Mouse (Mus musculus) gastrocnemius, postnatal 10 days (tissue): ENCODE data around the gene Fat3. TPM values are rescaled to one million over a fixed set of nuclear protein-coding genes. Genes with fewer than 3 reads are reported as not detected.

Source experiments
- DNase-seq: peaks from one replicate; pipeline ENCODE4 v3.0.0; 2021; ENCODE audit warnings: mixed read lengths
- total RNA-seq, 2 experiments: library from RNA; stranded (reverse); gene quantifications; 2 replicates each; pipeline ENCODE4 v1.2.3; 2021

Fat3 gene
- total RNA-seq, 2 experiments from 2014 or later: 2.5 to 4.5 TPM

- DNase-seq: no peak
These were observed 63.3 kb downstream of the Fat3 start for GRCm38 (mm10) chr9:16437805-16438204.

GRCm38 (mm10) chr9:16428589-16428988, 72.5 kb downstream of the Fat3 start:
- DNase-seq: no peak

- no peak for DNase-seq
These were observed 78.4 kb downstream of the Fat3 start for GRCm38 (mm10) chr9:16422707-16423106.

GRCm38 (mm10) chr9:16402815-16403214, 98.3 kb downstream of the Fat3 start:
- no peak for DNase-seq

- DNase-seq: no peak
These were observed 102.1 kb downstream of the Fat3 start for GRCm38 (mm10) chr9:16398734-16399686.

- DNase-seq: no peak
These were observed 111.9 kb downstream of the Fat3 start for GRCm38 (mm10) chr9:16389141-16389540.

GRCm38 (mm10) chr9:16387527-16387926, 113.6 kb downstream of the Fat3 start:
- no peak for DNase-seq

- no peak for DNase-seq
These were observed 137.4 kb downstream of the Fat3 start for GRCm38 (mm10) chr9:16363713-16364112.

- no peak for DNase-seq
These were observed 139.3 kb downstream of the Fat3 start for GRCm38 (mm10) chr9:16361811-16362210.

- no peak for DNase-seq
These were observed 144.4 kb downstream of the Fat3 start for GRCm38 (mm10) chr9:16356636-16357035.

GRCm38 (mm10) chr9:16354906-16355305, 146.2 kb downstream of the Fat3 start:
- no peak for DNase-seq

- DNase-seq: no peak
These were observed 147.9 kb downstream of the Fat3 start for GRCm38 (mm10) chr9:16353049-16353724.

GRCm38 (mm10) chr9:16352486-16353048, 148.5 kb downstream of the Fat3 start:
- DNase-seq: no peak

GRCm38 (mm10) chr9:16344902-16345855, 155.9 kb downstream of the Fat3 start:
- DNase-seq: no peak

- no peak for DNase-seq
These were observed 157.9 kb downstream of the Fat3 start for GRCm38 (mm10) chr9:16343191-16343590.

- no peak for DNase-seq
These were observed 158.5 kb downstream of the Fat3 start for GRCm38 (mm10) chr9:16342577-16342976.

GRCm38 (mm10) chr9:16330290-16330984, 170.6 kb downstream of the Fat3 start:
- DNase-seq: no peak

- no peak for DNase-seq
These were observed 182.1 kb downstream of the Fat3 start for GRCm38 (mm10) chr9:16318957-16319356.

GRCm38 (mm10) chr9:16312599-16313197, 188.4 kb downstream of the Fat3 start:
- no peak for DNase-seq
